Mouse (Mus musculus): ENCODE results near the gene Cacna2d1.

DNA sequence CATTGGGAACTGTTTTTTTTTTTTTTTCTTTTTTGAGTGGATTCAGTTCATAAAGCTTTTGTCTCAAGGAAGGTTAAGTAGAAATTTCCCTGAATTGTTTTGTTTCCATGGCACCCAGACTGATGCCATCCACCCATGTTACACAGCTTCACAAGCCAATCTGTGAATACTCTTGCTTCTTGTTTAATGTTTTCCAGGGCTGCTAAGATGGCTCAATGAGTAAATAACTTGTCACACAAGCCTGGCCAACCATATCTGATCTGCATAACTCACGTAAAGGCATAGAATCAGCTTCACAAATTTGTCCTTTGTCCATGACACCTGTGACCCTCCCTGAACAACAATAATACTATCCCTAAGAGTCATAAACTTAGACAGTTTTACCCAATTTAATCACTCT is 99.1 kb downstream of the Cacna2d1 start:
- TF ChIP-seq CTCF (IDR thresholded peaks at IDR 0.05; ENCODE audit: borderline replicate concordance, control insufficient read depth, extremely low read depth, insufficient read depth, low read length, poor library complexity) (no peak), POLR2A (IDR thresholded peaks at IDR 0.05; ENCODE audit: control insufficient read depth, extremely low read depth, insufficient read depth, low read length, poor library complexity) (no peak)

Data from thymus, adult 2 months (tissue).